Mouse (Mus musculus): ENCODE results near the gene Ube4a.

The Ube4a gene

GRCm38 (mm10) chr9:44900402-44900801 is 65.0 kb downstream of the Ube4a start:
- no peak for DNase-seq (ENCODE audit: low read depth)

- no peak for DNase-seq (ENCODE audit: low read depth)
Measured at GRCm38 (mm10) chr9:44899716-44900115, 65.7 kb downstream of the Ube4a start.

GRCm38 (mm10) chr9:44897024-44897423 is 68.4 kb downstream of the Ube4a start:
- DNase-seq (ENCODE audit: low read depth): no peak

GRCm38 (mm10) chr9:44892664-44893063 is 72.7 kb downstream of the Ube4a start:
- no peak for DNase-seq (ENCODE audit: low read depth)

- DNase-seq (ENCODE audit: low read depth): no peak
Measured at GRCm38 (mm10) chr9:44891210-44891609, 74.2 kb downstream of the Ube4a start.

- DNase-seq (ENCODE audit: low read depth): no peak
Measured at GRCm38 (mm10) chr9:44890122-44890521, 75.3 kb downstream of the Ube4a start.

GRCm38 (mm10) chr9:44888114-44888624 is 77.2 kb downstream of the Ube4a start:
- DNase-seq (ENCODE audit: low read depth): no peak

GRCm38 (mm10) chr9:44882981-44883569 is 82.3 kb downstream of the Ube4a start:
- DNase-seq (ENCODE audit: low read depth): peak; percentile 51

GRCm38 (mm10) chr9:44882436-44882980 is 82.9 kb downstream of the Ube4a start:
- peak; percentile 64 for DNase-seq (ENCODE audit: low read depth)

GRCm38 (mm10) chr9:44881941-44882435 is 83.4 kb downstream of the Ube4a start:
- DNase-seq (ENCODE audit: low read depth): peak; percentile 76

GRCm38 (mm10) chr9:44881221-44881871 is 84.1 kb downstream of the Ube4a start, which contains the start of gene Kmt2a:
Kmt2a (minus strand) TSS chr9:44881296.
- DNase-seq (ENCODE audit: low read depth): peak; percentile 97

- DNase-seq (ENCODE audit: low read depth): peak; percentile 33
Measured at GRCm38 (mm10) chr9:44880309-44881081, 84.9 kb downstream of the Ube4a start.

GRCm38 (mm10) chr9:44879694-44880271 is 85.6 kb downstream of the Ube4a start:
- peak; percentile 25 for DNase-seq (ENCODE audit: low read depth)

GRCm38 (mm10) chr9:44878776-44879500 is 86.5 kb downstream of the Ube4a start:
- DNase-seq (ENCODE audit: low read depth): no peak

GRCm38 (mm10) chr9:44877686-44878085 is 87.7 kb downstream of the Ube4a start:
- DNase-seq (ENCODE audit: low read depth): no peak

- DNase-seq (ENCODE audit: low read depth): no peak
Measured at GRCm38 (mm10) chr9:44875476-44875875, 89.9 kb downstream of the Ube4a start.

- DNase-seq (ENCODE audit: low read depth): no peak
Measured at GRCm38 (mm10) chr9:44874198-44874597, 91.2 kb downstream of the Ube4a start.

GRCm38 (mm10) chr9:44873665-44874064 is 91.7 kb downstream of the Ube4a start:
- no peak for DNase-seq (ENCODE audit: low read depth)
